Mouse (Mus musculus) cortical plate, adult 2 months (tissue): ENCODE measurements around the gene Mgat5.

Experiments used
- CTCF ChIP-seq: fragments of 200-500 bp; IDR thresholded peaks from 2 replicates; pipeline ENCODE4 v1.5.1; 2011; ENCODE audit warnings: mild to moderate bottlenecking, control low read depth, low read length; ENCODE audit not compliant: insufficient read depth; ENCODE audit errors: extremely low read depth
- POLR2A ChIP-seq: fragments of 200-500 bp; IDR thresholded peaks from 2 replicates; pipeline ENCODE4 v1.6.1; 2011; ENCODE audit warnings: mild to moderate bottlenecking, low read length, control low read depth; ENCODE audit not compliant: insufficient read depth; ENCODE audit errors: extremely low read depth

DNA sequence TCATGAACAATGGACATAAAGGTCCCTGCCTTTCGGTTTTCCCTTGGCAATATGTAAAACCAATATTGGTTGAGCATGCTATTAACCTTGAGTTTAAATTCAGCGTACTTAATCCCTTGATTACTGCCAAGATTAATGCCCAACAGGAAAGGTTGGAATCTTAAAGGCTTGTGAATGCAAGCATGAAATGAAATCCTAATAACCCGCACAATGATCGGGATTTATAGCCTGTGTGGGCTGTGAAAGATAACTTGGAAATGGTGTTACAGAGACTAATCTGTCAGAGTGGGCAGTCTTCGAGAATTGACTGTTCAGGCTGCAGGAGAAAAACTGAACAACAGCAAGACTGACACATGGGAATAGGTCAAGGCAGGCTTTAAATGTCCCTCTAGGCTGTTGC, 168.7 kb downstream of the Mgat5 start:
- TF ChIP-seq POLR2A (no peak), CTCF (no peak)
